Mouse (Mus musculus) hindbrain, embryonic 14.5 days (tissue): ENCODE measurements at regions not wholly inside any gene's neighbourhood (a gene's known extent, or its start where the extent isn't known, plus 50 kb on each side); places are given as distances from the start of the nearest gene placed in this dataset.

Source experiments
- ATAC-seq: fragments of 200-750 bp; cut with Nextera tagmentation; 2 replicates; pipeline ENCODE4 v1.8.0; 2017; ENCODE audit warnings: moderate number of reproducible peaks, mild to moderate bottlenecking, moderate TSS enrichment, moderate library complexity; ENCODE audit not compliant: low FRiP score
- DNase-seq: peaks from one replicate; pipeline ENCODE4 v3.0.0-alpha.2; 2015; ENCODE audit warnings: low spot score
- H3K27ac ChIP-seq: fragments of 300-500 bp; sonication (generic); 2 replicates; pipeline ENCODE4 v1.5.1; 2014; ENCODE audit warnings: mild to moderate bottlenecking, moderate library complexity
- H3K27me3 ChIP-seq: fragments of 300-500 bp; sonication (generic); 2 replicates; pipeline ENCODE4 v1.6.1; 2014; ENCODE audit warnings: mild to moderate bottlenecking, low read length, mixed read lengths; ENCODE audit not compliant: control insufficient read depth, insufficient read depth
- H3K36me3 ChIP-seq: fragments of 300-500 bp; sonication (generic); replicated peaks from 2 replicates; pipeline ENCODE4 v1.6.1; 2014; ENCODE audit not compliant: control insufficient read depth, insufficient read depth
- H3K4me1 ChIP-seq: fragments of 300-500 bp; sonication (generic); replicated peaks from 2 replicates; pipeline ENCODE4 v1.6.1; 2014; ENCODE audit warnings: antibody characterized with exemption, low read length, mixed read lengths; ENCODE audit not compliant: control insufficient read depth, insufficient read depth
- H3K4me2 ChIP-seq: fragments of 300-500 bp; sonication (generic); replicated peaks from 2 replicates; pipeline ENCODE4 v1.6.1; 2014; ENCODE audit warnings: mild to moderate bottlenecking, moderate library complexity
- H3K4me3 ChIP-seq: fragments of 300-500 bp; sonication (generic); replicated peaks from 2 replicates; pipeline ENCODE4 v1.5.1; 2014; ENCODE audit warnings: mild to moderate bottlenecking, low read length
- H3K9ac ChIP-seq: fragments of 300-500 bp; sonication (generic); 2 replicates; pipeline ENCODE4 v1.6.1; 2014
- H3K9me3 ChIP-seq: fragments of 300-500 bp; sonication (generic); 2 replicates; pipeline ENCODE4 v1.6.1; 2016; ENCODE audit warnings: low read length; ENCODE audit not compliant: control insufficient read depth
- WGBS: fragments of 180-500 bp; shearing (Covaris S2); extraction: QIAGEN DNeasy Blood & Tissue Kit; methylation state at CpG from one replicate; pipeline ENCODE4 v1.1.7; 2014; 5-methylcytosine and 5-hydroxymethylcytosine counted together

GRCm38 (mm10) chr6:100980156-100980555 is 146.7 kb downstream of the Ppp4r2 start:
- Histone ChIP-seq H3K9me3 (no peaks in the 10 kb centered on the region), H3K27me3 (no peaks in the 10 kb centered on the region), H3K4me2 (no peak overlapping the region), H3K4me3 (no peak overlapping the region), H3K27ac (no peak overlapping the region), H3K9ac (no peak overlapping the region), H3K4me1 (peaks cover 25% of the 10 kb centered on the region), H3K36me3 (no peaks in the 10 kb centered on the region)
- ATAC-seq, result no peak
- no peak for DNase-seq
- 87% methylated on average over 2 of the region's 2 CpGs for WGBS

- no peak overlapping the region for H3K4me2 ChIP-seq
- no peaks in the 10 kb centered on the region for H3K4me1 ChIP-seq
- DNase-seq, result no peak
- H3K9me3 ChIP-seq, result no peaks in the 10 kb centered on the region
- H3K27me3 ChIP-seq, result no peaks in the 10 kb centered on the region
- no peak overlapping the region for H3K27ac ChIP-seq
- H3K36me3 ChIP-seq, result no peaks in the 10 kb centered on the region
- no peak overlapping the region for H3K4me3 ChIP-seq
- no peak for ATAC-seq
- no peak overlapping the region for H3K9ac ChIP-seq
- 70% methylated on average over 7 of the region's 7 CpGs for WGBS
These were observed 151.4 kb downstream of the Ppp4r2 start for GRCm38 (mm10) chr6:100984861-100985260.

- Histone ChIP-seq H3K4me1 (no peaks in the 10 kb centered on the region), H3K4me2 (no peak overlapping the region), H3K9ac (no peak overlapping the region), H3K9me3 (no peaks in the 10 kb centered on the region), H3K4me3 (no peak overlapping the region), H3K27me3 (no peaks in the 10 kb centered on the region), H3K27ac (no peak overlapping the region), H3K36me3 (no peaks in the 10 kb centered on the region)
- no peak for DNase-seq
- WGBS, result 66% methylated on average over 5 of the region's 5 CpGs
- ATAC-seq, result no peak
These were observed 152.0 kb downstream of the Ppp4r2 start for GRCm38 (mm10) chr6:100985334-100985937.

- Histone ChIP-seq H3K4me2 (no peak overlapping the region), H3K27me3 (no peaks in the 10 kb centered on the region), H3K4me3 (no peak overlapping the region), H3K9ac (no peak overlapping the region), H3K36me3 (no peaks in the 10 kb centered on the region), H3K9me3 (no peaks in the 10 kb centered on the region), H3K27ac (no peak overlapping the region), H3K4me1 (no peaks in the 10 kb centered on the region; the same call in 1 of the 2 replicates)
- 73% methylated on average over 6 of the region's 6 CpGs for WGBS
- no peak for DNase-seq
- ATAC-seq, result no peak
These were observed 155.1 kb downstream of the Ppp4r2 start for GRCm38 (mm10) chr6:100988521-100988920.

- DNase-seq, result no peak
- WGBS, result 79% methylated on average over 1 of the region's 1 CpGs
- no peak overlapping the region for H3K27ac ChIP-seq
These were observed 160.0 kb downstream of the Ppp4r2 start for GRCm38 (mm10) chr6:100993421-100993820.

GRCm38 (mm10) chr6:100995874-100996560 is 162.6 kb downstream of the Ppp4r2 start:
- Histone ChIP-seq H3K4me3 (no peak overlapping the region), H3K27ac (no peak overlapping the region), H3K27me3 (no peaks in the 10 kb centered on the region), H3K9ac (no peak overlapping the region), H3K4me1 (peaks cover 6% of the 10 kb centered on the region), H3K9me3 (no peaks in the 10 kb centered on the region), H3K36me3 (no peaks in the 10 kb centered on the region), H3K4me2 (no peak overlapping the region)
- WGBS, result 11% methylated on average over 6 of the region's 6 CpGs
- ATAC-seq, result peak; percentile 79
- DNase-seq, result no peak

More at GRCm38 (mm10) chr6:100993421-100993820, 160.0 kb downstream of the Ppp4r2 start:
- no peaks in the 10 kb centered on the region for H3K9me3 ChIP-seq
- H3K27me3 ChIP-seq, result no peaks in the 10 kb centered on the region
- no peak overlapping the region for H3K4me3 ChIP-seq
- no peak overlapping the region for H3K9ac ChIP-seq
- H3K4me1 ChIP-seq, result peaks cover 6% of the 10 kb centered on the region
- H3K36me3 ChIP-seq, result no peaks in the 10 kb centered on the region
- ATAC-seq, result no peak
- no peak overlapping the region for H3K4me2 ChIP-seq

GRCm38 (mm10) chr6:100998285-100998684 is 164.9 kb downstream of the Ppp4r2 start:
- H3K27me3 ChIP-seq, result no peaks in the 10 kb centered on the region

GRCm38 (mm10) chr6:101003901-101004300 is 170.5 kb downstream of the Ppp4r2 start:
- Histone ChIP-seq H3K9ac (no peak overlapping the region), H3K4me1 (no peaks in the 10 kb centered on the region), H3K27me3 (no peaks in the 10 kb centered on the region), H3K27ac (no peak overlapping the region), H3K4me2 (no peak overlapping the region), H3K4me3 (no peak overlapping the region), H3K36me3 (no peaks in the 10 kb centered on the region), H3K9me3 (no peaks in the 10 kb centered on the region)
- DNase-seq (no peak), ATAC-seq (no peak)
- WGBS, result 83% methylated on average over 1 of the region's 1 CpGs

More at GRCm38 (mm10) chr6:100998285-100998684, 164.9 kb downstream of the Ppp4r2 start:
- H3K36me3 ChIP-seq, result no peaks in the 10 kb centered on the region
- no peak overlapping the region for H3K4me2 ChIP-seq
- H3K27ac ChIP-seq, result no peak overlapping the region
- H3K9me3 ChIP-seq, result no peaks in the 10 kb centered on the region
- H3K4me3 ChIP-seq, result no peak overlapping the region
- no peak for ATAC-seq
- H3K9ac ChIP-seq, result no peak overlapping the region
- 97% methylated on average over 1 of the region's 1 CpGs for WGBS
- DNase-seq, result no peak
- H3K4me1 ChIP-seq, result peaks cover 6% of the 10 kb centered on the region

GRCm38 (mm10) chr6:101021650-101022049 is 188.2 kb downstream of the Ppp4r2 start:
- H3K9ac ChIP-seq, result no peak overlapping the region
- ATAC-seq (peak; percentile 37; the same call in 1 of the 2 replicates), DNase-seq (no peak)
- H3K27me3 ChIP-seq, result no peaks in the 10 kb centered on the region
- no peak overlapping the region for H3K4me3 ChIP-seq
- 36% methylated on average over 3 of the region's 3 CpGs for WGBS
- H3K27ac ChIP-seq, result no peak overlapping the region
- H3K4me2 ChIP-seq, result no peak overlapping the region
- H3K4me1 ChIP-seq, result no peaks in the 10 kb centered on the region
- no peaks in the 10 kb centered on the region for H3K36me3 ChIP-seq
- no peaks in the 10 kb centered on the region for H3K9me3 ChIP-seq
